Mouse (Mus musculus): ENCODE data around the gene Tmem129.

DNA sequence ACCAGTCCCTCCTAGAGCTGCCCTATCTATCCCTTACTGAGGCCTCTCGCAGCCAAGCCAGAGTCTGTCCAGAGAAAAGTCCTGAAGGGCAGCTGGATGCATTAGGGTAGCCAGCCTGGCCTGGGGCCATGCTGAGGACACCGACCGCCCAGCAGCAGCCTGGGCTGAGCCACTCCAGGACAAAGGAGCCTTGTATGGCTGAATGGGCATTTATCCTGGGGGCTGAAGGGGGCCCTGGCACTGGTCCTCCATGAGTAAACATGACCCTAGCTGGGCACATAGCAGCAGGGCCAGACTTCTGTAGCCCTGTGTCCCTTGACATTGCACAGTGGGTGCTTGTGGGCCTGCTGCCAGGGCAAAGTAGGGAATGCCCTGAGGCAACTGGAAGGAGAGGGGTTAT is 16.2 kb upstream of the Tmem129 start:
- TF ChIP-seq ZC3H11A (IDR thresholded peaks at IDR 0.05; ENCODE audit: borderline replicate concordance, low read depth, low read length) (no peak), CHD2 (IDR thresholded peaks at IDR 0.05; ENCODE audit: low read depth, low read length) (no peak)
